Mouse (Mus musculus) left cerebral cortex, postnatal 4 days (tissue): ENCODE results near the gene Fam185a. TPM values are rescaled to one million over a fixed set of nuclear protein-coding genes. Genes with fewer than 3 reads are reported as not detected.

Experiments used
- DNase-seq: peaks from one replicate; pipeline ENCODE4 v3.0.0-alpha.2; 2022
- intact Hi-C: fragments of 180-260 bp; cut with DNase I; formaldehyde crosslinking; loops from one replicate; pipeline ENCODE4 v1.15.1; 2025
- total RNA-seq, 2 experiments: library from RNA; stranded (reverse); gene quantifications; 2 replicates each; pipeline ENCODE4 v1.2.3; 2021

The Fam185a gene
- total RNA-seq, result 10 to 100 TPM; 11.4 to 13.9 TPM

- intact Hi-C loops, result loop anchor here (5.0 kb wide), 1 partner anchor 163 kb away; no protein-coding TSS in a partner anchor
- peak; percentile 95 for DNase-seq
Measured at GRCm38 (mm10) chr5:21424614-21425602, at the start of gene Fam185a, which contains the start of gene Ccdc146. Fam185a (plus strand) TSS chr5:21424958. Ccdc146 (minus strand) TSS chr5:21424677.

DNA sequence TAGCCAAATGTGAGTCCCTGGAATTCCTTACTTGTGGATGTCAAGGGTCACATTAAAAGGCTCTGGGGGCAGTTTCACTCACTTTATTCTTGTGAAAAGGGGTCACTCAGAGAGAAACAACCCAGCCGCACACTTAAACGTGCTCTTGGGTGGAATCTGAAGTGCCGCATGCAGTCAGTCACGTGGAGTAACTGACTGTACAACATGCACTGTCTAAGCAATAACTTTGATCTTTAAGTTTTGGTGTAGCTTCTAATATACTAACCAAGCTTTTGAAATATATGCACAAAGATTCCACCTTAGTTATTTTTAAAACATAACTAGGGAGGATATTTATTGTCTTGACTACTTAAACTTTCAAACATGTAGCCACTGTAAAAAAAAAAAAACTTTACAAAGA lies 47.8 kb upstream of the Fam185a start:
- intact Hi-C loops, result no loop called here
- no peak for DNase-seq

DNA sequence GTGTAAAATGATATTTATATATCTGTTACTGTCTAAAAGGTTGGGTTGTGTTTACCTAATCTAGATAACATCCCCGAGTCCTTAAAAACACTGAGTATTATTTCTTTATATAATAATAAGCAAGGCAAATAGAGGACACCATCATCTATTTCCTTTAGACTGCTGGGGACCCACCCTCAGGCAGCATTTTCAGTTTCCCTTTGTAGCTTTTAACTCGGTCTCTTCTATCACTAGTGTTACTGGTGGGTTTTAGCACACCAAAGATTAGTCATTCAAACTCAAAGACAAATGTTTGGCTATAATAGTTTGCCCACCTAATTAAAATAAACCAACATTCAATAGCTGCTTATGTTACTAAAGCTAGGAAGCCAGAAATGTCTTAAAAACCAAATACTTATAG lies 46.4 kb upstream of the Fam185a start:
- no peak for DNase-seq
- intact Hi-C loops, result no loop called here

GRCm38 (mm10) chr5:21381986-21382385 lies 42.8 kb upstream of the Fam185a start:
- DNase-seq, result no peak
- intact Hi-C loops, result no loop called here

DNA sequence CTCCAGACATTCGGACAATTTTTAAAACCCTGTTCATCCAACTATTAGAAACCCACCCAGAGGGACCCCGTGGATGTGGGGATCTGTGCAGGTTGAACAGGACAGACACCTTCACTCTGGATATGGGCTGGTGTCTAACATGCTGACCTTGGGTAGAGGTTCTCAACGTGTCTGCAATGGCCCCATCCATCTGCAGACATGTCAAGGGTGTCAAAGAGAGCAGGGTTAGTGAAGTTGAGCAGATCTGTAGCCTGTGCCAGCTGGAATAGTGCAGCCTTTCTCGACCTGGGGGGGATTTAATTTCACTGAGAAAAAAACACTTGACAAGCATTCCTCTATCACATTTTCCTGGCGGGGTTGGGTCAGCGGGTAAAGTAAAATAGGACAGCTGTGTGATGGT lies 42.1 kb upstream of the Fam185a start:
- DNase-seq, result no peak
- intact Hi-C loops, result no loop called here

DNA sequence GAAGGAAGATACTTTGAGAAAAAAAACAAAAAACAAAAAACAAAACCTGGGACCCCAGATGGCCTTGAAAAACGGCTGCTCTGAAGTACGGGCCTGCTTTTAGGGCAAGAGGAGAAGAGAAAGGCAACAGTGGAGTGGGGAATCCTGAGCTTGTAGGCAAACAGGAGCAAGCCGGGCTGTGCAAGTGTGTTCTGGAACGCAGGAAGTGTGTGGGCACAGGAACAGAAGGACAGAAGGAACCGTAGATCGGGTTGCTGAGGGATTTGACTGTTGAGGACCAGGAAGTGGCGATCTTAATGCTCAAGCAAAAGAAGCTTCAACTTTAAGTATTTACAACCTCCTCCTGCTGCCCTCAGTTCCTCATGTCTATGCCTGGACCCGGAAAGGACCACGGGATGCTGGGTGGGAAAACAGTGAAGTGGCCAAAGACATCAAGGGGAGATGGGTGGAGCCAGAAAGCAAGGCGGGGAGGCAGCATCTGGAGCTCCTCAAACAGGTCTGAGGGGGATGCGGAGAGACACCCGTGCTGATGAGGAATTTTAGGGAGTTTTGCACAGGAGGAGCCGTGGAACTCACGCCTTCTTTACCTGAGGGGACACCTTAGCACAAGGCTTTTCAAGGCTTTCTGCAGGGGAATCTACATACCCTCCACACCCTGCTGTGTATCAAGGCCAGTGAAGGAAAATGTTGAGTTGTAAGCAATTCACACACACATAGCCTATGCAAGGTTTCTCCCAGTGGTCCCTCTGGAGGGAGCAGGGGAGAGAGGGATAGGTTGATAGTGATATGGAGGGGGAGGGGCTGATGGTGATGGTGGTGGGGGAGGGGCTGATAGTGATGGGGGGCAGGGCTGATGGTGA lies 41.1 kb upstream of the Fam185a start:
- intact Hi-C loops, result no loop called here
- no peak for DNase-seq

DNA sequence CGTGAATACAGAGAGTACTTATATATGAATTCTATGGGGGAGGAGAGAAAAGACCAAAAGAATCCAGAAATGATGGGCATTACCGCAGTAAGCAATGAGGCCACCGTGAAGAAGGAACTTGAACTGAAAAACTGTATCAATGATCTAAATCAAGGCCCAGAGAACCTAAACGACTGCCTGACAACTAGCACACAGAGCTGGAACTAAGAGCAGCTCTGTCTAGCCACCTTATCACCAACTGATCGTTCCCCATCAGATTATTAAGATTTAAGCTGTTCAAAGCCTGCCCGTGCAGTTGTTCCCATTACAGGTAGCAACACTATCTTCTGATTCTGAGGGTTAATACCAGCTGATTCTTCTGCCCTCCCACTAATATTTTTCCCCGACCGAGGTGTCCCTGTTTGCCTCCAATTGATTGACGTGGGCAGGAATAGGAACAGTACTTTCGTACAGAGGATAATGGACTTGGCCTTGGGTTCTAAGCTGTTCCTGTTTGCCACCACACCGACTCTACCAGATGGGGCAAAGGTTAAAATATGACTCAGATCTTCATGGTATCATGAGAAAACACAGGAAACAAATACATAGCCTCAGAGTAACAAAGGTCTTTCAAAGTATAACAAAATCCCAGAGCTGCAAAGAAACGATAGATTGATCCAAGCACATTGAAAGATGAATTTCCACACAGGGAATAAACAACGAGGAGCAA lies 40.4 kb upstream of the Fam185a start:
- DNase-seq, result no peak
- intact Hi-C loops, result no loop called here

GRCm38 (mm10) chr5:21384976-21385375 lies 39.8 kb upstream of the Fam185a start:
- no peak for DNase-seq
- intact Hi-C loops, result no loop called here

DNA sequence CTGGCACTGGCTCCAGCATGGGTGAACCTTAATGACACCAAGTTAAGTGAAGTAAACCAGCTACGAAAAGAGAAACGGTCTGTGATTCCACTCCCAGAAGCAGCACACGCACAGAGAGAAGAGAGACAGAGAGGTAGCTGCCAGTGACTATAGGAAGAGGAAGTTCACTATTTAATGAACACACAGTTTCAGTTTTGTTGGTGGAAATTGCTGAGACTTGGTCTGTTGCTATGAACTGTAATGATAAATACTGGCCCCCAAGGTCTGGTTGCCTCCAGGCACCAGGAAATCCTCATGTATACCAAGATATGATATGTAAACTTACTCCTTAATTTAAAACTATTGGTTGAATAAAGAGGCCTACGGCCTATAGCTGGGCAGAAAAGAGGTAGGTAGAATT lies 38.3 kb upstream of the Fam185a start:
- intact Hi-C loops, result no loop called here

DNA sequence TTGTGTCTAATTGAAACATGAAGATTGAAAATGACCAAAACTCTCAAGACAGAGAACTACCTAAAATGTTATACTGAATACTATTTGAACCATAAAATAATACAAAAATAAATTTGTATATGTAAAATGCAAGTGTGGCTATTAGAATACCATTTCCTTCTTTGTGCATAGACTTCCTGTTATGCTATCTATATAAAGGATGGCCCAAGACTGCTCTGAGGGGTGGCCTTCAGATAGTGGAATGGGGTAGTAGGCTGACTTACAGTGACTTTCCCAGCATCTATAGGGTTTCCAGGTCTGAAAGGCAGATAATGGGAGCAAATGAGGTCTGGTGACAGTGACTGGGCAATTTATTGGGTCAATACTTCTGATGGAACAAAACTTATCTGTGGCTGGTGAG lies 37.4 kb upstream of the Fam185a start:
- intact Hi-C loops, result no loop called here
- no peak for DNase-seq

More for the DNA sequence above, 38.3 kb upstream of the Fam185a start:
- no peak for DNase-seq

DNA sequence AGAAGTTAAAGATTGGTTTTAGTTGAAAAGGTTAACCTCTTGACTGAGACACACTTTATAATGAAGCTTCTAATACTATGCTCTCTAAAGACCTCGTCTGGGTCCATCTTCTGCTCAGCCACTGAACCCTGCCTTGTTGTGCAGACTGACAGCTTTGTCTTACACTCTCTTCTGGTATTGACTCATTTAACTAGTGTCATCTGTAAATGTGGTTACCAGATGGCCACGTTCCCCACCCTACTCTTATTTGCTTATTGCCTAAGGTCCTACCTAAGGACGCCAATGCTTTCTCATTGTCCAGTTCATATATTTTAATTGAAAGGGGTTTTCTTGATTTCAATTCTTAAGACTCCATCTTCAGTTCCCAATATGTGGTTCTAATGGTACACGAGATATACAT lies 35.9 kb upstream of the Fam185a start:
- intact Hi-C loops, result no loop called here
- no peak for DNase-seq

DNA sequence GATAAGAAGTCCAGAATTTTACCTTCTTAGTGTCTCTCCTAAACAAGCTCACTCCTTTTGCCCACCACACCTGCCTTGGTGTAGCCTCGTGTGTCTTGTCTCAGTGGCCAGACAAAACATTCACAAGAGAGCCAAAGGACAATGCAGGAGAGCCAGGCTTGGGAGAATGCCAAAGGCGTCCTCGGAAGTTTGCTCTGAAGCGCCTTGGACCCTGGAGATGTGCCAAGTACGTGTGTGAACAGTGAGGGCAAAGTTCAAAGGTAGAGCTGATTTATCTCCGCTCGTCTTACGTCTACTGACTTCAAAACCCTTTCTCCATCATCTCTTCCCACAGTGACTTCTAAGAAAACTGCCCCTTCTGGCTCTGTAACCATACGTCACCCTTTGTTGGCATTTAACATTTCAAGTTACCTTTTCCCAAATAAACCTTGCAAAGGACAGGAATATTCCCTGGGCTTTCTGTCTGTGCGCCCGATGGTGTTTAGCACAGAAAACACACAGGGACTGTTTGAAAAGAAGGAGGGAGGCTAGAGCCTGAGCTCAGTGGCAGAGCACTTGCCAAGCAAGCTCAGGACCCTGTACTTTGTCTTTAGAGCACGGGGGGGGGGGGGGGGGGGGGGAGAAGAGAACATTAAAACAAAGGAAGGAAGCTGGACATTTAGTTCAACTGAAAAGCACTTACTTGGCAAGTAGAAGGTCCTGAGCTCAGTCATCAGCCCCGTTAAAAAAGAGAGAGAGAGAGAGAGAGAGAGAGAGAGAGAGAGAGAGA lies 33.0 kb upstream of the Fam185a start:
- no peak for DNase-seq
- intact Hi-C loops, result no loop called here

- no peak for DNase-seq
- intact Hi-C loops, result no loop called here
Measured at GRCm38 (mm10) chr5:21394562-21394961, 30.2 kb upstream of the Fam185a start.

GRCm38 (mm10) chr5:21395205-21395840 lies 29.4 kb upstream of the Fam185a start:
- intact Hi-C loops, result no loop called here
- DNase-seq, result no peak

GRCm38 (mm10) chr5:21411261-21411666 lies 13.5 kb upstream of the Fam185a start:
- DNase-seq, result no peak

DNA sequence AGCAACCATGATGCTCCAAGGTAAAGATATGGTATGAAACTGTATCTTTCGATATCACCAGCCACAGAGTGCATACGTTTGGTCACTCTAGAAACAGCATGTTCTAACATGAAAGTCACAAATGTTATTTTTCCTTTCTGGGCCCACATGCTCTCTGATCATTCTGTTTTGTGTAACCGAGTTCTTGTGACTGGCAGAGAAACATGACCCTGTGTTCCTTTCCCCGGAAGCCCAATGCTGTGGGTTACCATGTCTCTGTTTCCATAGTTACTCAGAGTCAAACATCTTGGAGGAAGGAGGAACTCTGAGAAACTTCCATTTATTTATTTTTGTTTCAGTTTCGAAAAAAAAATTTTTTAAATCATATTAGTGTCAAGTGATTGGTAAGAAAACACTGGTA lies 12.7 kb upstream of the Fam185a start:
- intact Hi-C loops, result no loop called here
- no peak for DNase-seq

More at GRCm38 (mm10) chr5:21411261-21411666, 13.5 kb upstream of the Fam185a start:
- intact Hi-C loops, result no loop called here

DNA sequence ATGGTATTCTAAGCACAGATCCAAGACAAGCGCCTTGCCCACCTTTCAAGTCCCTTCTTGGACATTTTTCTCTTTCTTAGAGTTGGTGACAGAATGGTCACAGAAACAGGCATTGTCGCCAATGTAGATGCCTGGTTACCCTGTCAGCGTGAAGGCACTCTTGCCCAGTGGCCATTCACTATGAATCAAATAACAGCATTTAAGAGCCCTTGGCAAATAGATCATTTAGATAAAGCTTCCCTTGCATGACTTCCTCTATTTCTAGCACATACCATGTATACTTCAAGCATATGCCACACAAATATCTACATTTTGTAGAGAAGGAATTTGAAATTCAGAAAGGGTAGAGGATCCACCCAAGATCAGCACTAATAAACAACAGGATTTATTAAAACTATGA lies 11.4 kb upstream of the Fam185a start:
- intact Hi-C loops, result no loop called here
- DNase-seq, result no peak

- intact Hi-C loops, result no loop called here
- DNase-seq, result no peak
Measured at GRCm38 (mm10) chr5:21414116-21414820, 10.5 kb upstream of the Fam185a start.

DNA sequence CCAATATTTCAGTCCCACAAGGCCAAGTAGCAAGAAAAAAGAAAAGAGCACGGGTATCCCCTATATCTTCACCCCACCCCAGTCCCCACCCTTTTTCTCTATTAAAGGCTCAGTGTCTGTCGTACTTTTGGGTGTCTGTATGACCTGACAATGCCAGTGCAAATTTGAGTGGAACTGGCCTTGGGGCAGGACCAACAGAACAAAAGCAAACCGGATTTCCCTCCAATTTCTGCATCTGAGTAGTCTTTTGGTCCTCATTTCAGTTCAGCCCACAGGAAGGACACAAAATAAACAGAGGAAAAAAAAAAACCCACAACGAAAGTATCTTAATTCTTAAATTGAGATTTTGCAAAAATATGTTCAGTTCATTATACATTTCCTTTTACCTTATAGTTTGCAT lies 6.1 kb upstream of the Fam185a start:
- DNase-seq, result no peak
- intact Hi-C loops, result no loop called here
